Mouse (Mus musculus): ENCODE results near the gene Gnl3l.

GRCm38 (mm10) chrX:150981621-150982020 lies 35.5 kb downstream of the Gnl3l start:
- TF ChIP-seq CTCF (IDR thresholded peaks at IDR 0.05; ENCODE audit: control insufficient read depth, insufficient read depth, insufficient replicate concordance, low read depth, low read length): no peak
- no peak for TF ChIP-seq POLR2A (IDR thresholded peaks at IDR 0.05; ENCODE audit: control insufficient read depth, low read depth, low read length)

Data from testis, adult 2 months (tissue).